Mouse (Mus musculus) midbrain, postnatal 0 days (tissue): ENCODE results near the gene Kif12. TPM values are rescaled to one million over a fixed set of nuclear protein-coding genes. Genes with fewer than 3 reads are reported as not detected.

Experiments
- ATAC-seq: fragments of 200-750 bp; cut with Nextera tagmentation; 2 replicates; pipeline ENCODE4 v1.8.0; 2017; ENCODE audit warnings: moderate number of reproducible peaks, mild to moderate bottlenecking, moderate TSS enrichment, moderate library complexity; ENCODE audit not compliant: low FRiP score
- DNase-seq: peaks from one replicate; pipeline ENCODE4 v3.0.0-alpha.2; 2015; ENCODE audit warnings: low spot score
- H3K27ac ChIP-seq: fragments of 300-500 bp; sonication (generic); 2 replicates; pipeline ENCODE4 v1.5.1; 2014; ENCODE audit warnings: low read depth, mild to moderate bottlenecking, low read length, mixed read lengths
- H3K27me3 ChIP-seq: fragments of 300-500 bp; sonication (generic); 2 replicates; pipeline ENCODE4 v1.6.1; 2014; ENCODE audit warnings: low read length, control low read depth, mixed read lengths; ENCODE audit not compliant: insufficient read depth
- H3K36me3 ChIP-seq: fragments of 300-500 bp; sonication (generic); 2 replicates; pipeline ENCODE4 v1.6.1; 2014; ENCODE audit warnings: low read length, control low read depth, mixed read lengths; ENCODE audit not compliant: insufficient read depth
- H3K4me1 ChIP-seq: fragments of 300-500 bp; sonication (generic); 2 replicates; pipeline ENCODE4 v1.6.1; 2014; ENCODE audit warnings: mild to moderate bottlenecking, control low read depth, antibody characterized with exemption, low read length, mixed read lengths; ENCODE audit not compliant: insufficient read depth
- H3K4me2 ChIP-seq: fragments of 300-500 bp; sonication (generic); 2 replicates; pipeline ENCODE4 v1.6.1; 2014; ENCODE audit warnings: low read depth, mild to moderate bottlenecking, low read length, mixed read lengths; ENCODE audit not compliant: poor library complexity, severe bottlenecking
- H3K4me3 ChIP-seq: fragments of 300-500 bp; sonication (generic); 2 replicates; pipeline ENCODE4 v1.5.1; 2014; ENCODE audit warnings: low read depth, mild to moderate bottlenecking, low read length, moderate library complexity
- H3K9ac ChIP-seq: fragments of 300-500 bp; sonication (generic); replicated peaks from 2 replicates; pipeline ENCODE4 v1.6.1; 2014; ENCODE audit warnings: mild to moderate bottlenecking, low read length, moderate library complexity, mixed read lengths; ENCODE audit not compliant: poor library complexity, severe bottlenecking
- H3K9me3 ChIP-seq: fragments of 300-500 bp; sonication (generic); 2 replicates; pipeline ENCODE4 v1.6.1; 2016; ENCODE audit warnings: low read length, control low read depth
- CTCF ChIP-seq: IDR thresholded peaks from 2 replicates; pipeline ENCODE4 v1.5.1; 2016; ENCODE audit warnings: antibody characterized with exemption, mild to moderate bottlenecking
- WGBS: fragments of 180-500 bp; shearing (Covaris S2); extraction: QIAGEN DNeasy Blood & Tissue Kit; methylation state at CpG from one replicate; pipeline ENCODE4 v1.1.7; 2014; 5-methylcytosine and 5-hydroxymethylcytosine counted together
- polyA plus RNA-seq: library from polyadenylated mRNA; unstranded; fragments of >200 nt; fragmentation: Nextera tagmentation; extraction: Ambion mirVana; gene quantifications from 2 replicates; pipeline ENCODE4 v1.2.1, GENCODE M21; 2015
- total RNA-seq: library from RNA; depleted of rRNA; stranded (reverse); fragments of >200 nt; gene quantifications from 2 replicates; pipeline ENCODE4 v1.2.3, GENCODE M21; 2014; rRNA removed

Kif12 gene
- 0.28 and 0.60 TPM in 2 replicates for total RNA-seq
- 0.16 and 0.21 TPM in 2 replicates for polyA plus RNA-seq

DNA sequence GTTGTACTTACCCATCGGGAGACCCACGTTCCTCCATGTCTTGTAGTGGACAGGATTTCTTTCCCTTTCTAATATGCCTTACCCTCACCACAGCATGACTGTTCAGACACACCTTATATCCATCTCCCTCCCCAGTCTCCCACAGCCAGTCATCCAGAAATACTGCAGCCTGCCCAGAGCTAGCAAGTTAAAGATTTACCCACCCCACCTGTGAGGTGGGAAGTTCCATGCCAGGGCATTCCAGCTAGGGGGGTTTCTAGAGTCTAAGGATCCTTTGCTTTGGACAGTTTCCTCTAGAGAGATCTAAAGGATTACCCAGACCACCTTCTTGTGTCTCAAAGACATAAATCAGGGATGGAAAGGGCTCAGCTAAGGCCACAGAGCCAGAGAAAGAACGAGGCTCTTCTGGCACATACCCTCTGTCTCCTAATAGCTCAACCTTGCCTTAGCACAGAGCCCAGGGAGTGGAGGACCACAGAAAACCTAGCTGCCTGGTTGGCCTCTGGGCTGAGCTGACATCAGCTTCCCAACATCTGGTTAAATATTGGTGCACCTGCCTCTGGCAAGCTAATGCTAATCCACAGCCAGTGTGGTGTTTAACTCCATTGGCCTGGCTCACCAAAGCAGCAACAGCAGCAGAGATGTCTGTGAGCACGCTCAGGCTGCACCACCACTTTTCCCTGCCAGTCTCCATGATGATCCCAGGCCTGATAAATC is at the start of gene Kif12:
Kif12 (minus strand) TSS at position 163 of the 717 bp plus-strand sequence.
- 74% methylated on average over 4 of the region's 4 CpGs for WGBS
- ATAC-seq: no peak
- H3K4me2 ChIP-seq: no peak within 1 kb of the TSS

DNA sequence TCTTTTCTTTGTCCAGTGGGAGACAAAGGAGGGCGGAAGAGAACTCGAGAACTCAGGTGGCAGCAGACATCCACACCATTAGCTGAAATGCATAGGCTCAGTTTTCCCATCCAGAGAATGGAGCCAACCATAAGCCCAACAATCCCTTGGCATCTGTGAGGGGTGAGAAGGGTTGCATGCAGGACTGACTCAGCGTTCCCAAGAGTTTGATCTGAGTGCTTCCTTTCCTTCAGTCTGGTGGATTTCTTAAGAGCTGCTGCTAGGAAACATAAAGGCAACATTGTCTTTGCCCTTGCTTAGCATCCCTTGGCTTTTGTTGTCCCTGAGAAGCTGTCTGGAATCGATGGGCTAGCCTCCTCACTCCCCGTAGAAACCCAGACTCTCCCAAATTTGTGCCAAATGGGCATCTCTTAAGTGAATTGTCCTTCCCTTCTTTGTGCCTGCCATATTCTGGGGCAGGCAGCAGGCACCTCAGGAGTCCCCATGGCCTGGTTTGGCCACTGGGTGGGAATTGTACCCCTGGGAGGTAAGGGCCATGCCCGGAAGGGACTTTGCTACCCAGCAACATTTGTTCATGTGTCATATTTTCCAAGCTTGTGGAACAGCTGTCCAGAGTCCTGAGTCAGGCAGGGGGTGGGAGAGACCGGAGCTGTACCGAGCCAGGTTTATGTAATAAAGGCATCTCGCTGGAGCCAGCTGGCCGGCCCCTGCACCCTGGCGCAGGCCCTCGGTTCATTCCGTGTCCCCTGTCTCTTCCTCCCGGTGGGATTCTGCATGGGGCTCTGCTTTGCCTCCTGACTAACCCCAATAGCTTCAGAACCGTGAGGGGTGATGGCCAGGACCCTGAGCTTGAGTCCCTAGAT is 49.4 kb upstream of the Kif12 start:
- DNase-seq: no peak
- H3K4me1 ChIP-seq: no peaks in the 10 kb centered on the region
- H3K4me2 ChIP-seq: no peak overlapping the region
- H3K36me3 ChIP-seq: no peaks in the 10 kb centered on the region
- no peak for ATAC-seq
- no peak overlapping the region for H3K9ac ChIP-seq
- H3K4me3 ChIP-seq: no peak overlapping the region
- peaks cover 8% of the 10 kb centered on the region for H3K27me3 ChIP-seq
- no peaks in the 10 kb centered on the region for H3K9me3 ChIP-seq
- WGBS: 82% methylated on average over 15 of the region's 15 CpGs
- no peak overlapping the region for H3K27ac ChIP-seq
- TF ChIP-seq CTCF: no peak

More for the DNA sequence above, at the start of gene Kif12:
- H3K36me3 ChIP-seq: no peaks in the 10 kb centered on the region
- TF ChIP-seq CTCF: no peak
- DNase-seq: no peak
- no peaks in the 10 kb centered on the region for H3K4me1 ChIP-seq
- H3K9me3 ChIP-seq: no peaks in the 10 kb centered on the region
- no peak within 1 kb of the TSS for H3K9ac ChIP-seq
- H3K27me3 ChIP-seq: no peaks in the 10 kb centered on the region
- H3K4me3 ChIP-seq: no peak within 1 kb of the TSS
- no peak within 1 kb of the TSS for H3K27ac ChIP-seq

DNA sequence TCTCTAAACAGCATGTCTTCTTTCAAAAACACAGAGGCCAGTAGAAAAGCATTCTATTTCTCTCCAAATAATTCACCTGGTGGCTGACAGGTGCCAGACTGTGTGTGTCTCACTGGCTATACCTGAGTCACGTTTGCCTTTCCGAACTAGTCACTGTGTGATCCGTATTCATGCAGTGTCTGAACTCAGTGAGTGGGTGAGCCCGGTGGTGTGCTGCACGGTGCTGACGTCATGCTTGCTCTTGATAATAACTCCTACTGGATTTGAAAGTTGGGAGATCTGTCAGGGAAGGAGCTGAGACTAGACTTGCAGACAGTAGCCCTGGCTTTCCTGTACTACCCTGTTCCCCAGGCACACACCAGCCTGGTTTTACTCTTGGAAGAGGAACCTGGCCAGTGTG is 47.7 kb upstream of the Kif12 start:
- Histone ChIP-seq H3K9ac (no peak overlapping the region), H3K9me3 (no peaks in the 10 kb centered on the region), H3K4me1 (no peaks in the 10 kb centered on the region), H3K27ac (no peak overlapping the region), H3K36me3 (no peaks in the 10 kb centered on the region), H3K27me3 (peaks cover 19% of the 10 kb centered on the region), H3K4me3 (no peak overlapping the region), H3K4me2 (no peak overlapping the region)
- ATAC-seq (no peak), DNase-seq (no peak)
- 90% methylated on average over 6 of the region's 6 CpGs for WGBS
- no peak for TF ChIP-seq CTCF

DNA sequence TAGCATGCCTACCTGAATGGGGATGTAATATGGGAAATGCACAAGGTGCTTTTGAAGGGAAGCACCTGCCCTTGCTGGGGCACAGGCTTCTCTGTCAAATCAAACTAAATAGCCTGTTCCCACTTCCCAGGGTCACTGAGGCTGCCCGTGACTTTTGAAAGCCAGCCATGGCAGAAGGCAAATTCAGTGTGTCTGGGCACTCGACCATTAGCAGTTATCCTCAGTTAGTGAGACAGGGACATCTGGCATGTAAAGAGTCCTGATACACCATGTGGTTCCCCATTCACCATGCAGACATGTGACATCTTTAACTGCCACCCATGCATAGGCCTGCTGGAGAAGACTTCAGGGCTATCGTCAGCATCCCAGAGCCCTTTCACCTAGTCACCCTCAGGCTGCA is 47.1 kb upstream of the Kif12 start:
- H3K4me3 ChIP-seq: no peak overlapping the region
- no peak overlapping the region for H3K27ac ChIP-seq
- DNase-seq (peak; percentile 58), ATAC-seq (no peak)
- no peak overlapping the region for H3K4me2 ChIP-seq
- H3K9ac ChIP-seq: no peak overlapping the region
- peaks cover 24% of the 10 kb centered on the region for H3K27me3 ChIP-seq
- H3K4me1 ChIP-seq: peaks cover 3% of the 10 kb centered on the region; the same call in 1 of the 2 replicates
- WGBS: 86% methylated on average over 3 of the region's 3 CpGs
- TF ChIP-seq CTCF: no peak
- H3K36me3 ChIP-seq: no peaks in the 10 kb centered on the region
- no peaks in the 10 kb centered on the region for H3K9me3 ChIP-seq

DNA sequence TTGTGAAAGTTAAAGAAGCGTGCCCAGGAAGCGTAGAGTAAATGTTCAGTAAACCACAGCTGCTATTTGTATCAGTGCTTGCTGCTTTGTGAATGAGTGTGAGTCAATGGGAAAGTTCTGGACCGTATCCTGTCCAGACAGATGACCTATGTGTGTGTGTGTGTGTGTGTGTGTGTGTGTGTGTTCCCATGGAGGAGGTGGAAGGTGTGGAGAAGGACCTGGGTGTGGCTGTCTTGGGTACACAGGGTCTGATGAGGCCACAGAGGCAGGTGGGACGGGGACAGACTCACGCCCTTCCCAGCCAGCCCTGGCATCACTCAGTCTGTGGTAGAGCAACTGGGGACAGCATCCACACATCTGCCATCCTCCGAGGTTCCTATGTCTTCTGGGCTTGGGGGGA is 45.6 kb upstream of the Kif12 start:
- Histone ChIP-seq H3K4me1 (peaks cover 7% of the 10 kb centered on the region; the same call in 1 of the 2 replicates), H3K27me3 (peaks cover 37% of the 10 kb centered on the region), H3K4me2 (no peak overlapping the region), H3K9me3 (no peaks in the 10 kb centered on the region), H3K9ac (no peak overlapping the region), H3K4me3 (no peak overlapping the region), H3K27ac (no peak overlapping the region), H3K36me3 (no peaks in the 10 kb centered on the region)
- WGBS: 90% methylated on average over 6 of the region's 6 CpGs
- no peak for DNase-seq
- TF ChIP-seq CTCF: no peak
- no peak for ATAC-seq

DNA sequence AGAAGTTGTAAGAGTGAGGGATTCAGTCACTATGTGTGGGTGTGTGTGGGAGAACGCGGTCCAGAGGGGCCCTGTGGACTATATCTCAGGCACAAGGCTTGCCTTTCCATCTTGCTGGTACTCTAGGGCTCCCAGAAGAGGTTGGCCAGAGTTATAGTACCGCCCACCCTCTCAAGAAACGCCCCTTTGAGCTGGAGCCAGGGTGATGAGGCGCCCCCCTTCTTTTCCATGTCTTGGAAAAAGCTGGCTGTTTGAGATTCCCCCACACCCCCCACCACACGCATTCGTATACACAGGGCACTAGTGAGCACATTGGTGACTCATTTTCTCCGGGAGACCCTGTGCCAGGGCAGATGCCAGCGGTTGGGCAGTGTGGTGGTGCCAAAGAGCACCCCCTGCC is 44.6 kb upstream of the Kif12 start:
- Histone ChIP-seq H3K9ac (no peak overlapping the region), H3K27me3 (peaks cover 46% of the 10 kb centered on the region), H3K4me1 (peaks cover 7% of the 10 kb centered on the region; the same call in 1 of the 2 replicates), H3K27ac (no peak overlapping the region), H3K4me2 (peak overlapping the region; percentile 100; the same call in 1 of the 2 replicates), H3K9me3 (no peaks in the 10 kb centered on the region), H3K4me3 (peak overlapping the region; percentile 55; the same call in 1 of the 2 replicates), H3K36me3 (no peaks in the 10 kb centered on the region)
- ATAC-seq (no peak), DNase-seq (no peak)
- WGBS: 28% methylated on average over 9 of the region's 9 CpGs
- TF ChIP-seq CTCF: no peak
